Mouse (Mus musculus): ENCODE measurements at regions not wholly inside any gene's neighbourhood (a gene's known extent, or its start where the extent isn't known, plus 50 kb on each side); places are given as distances from the start of the nearest gene placed in this dataset.
"Not testable (repeated sequence)": the region's sequence is repeated elsewhere in the genome, so short reads cannot be mapped to it uniquely, and the experiment has no call there.

DNA sequence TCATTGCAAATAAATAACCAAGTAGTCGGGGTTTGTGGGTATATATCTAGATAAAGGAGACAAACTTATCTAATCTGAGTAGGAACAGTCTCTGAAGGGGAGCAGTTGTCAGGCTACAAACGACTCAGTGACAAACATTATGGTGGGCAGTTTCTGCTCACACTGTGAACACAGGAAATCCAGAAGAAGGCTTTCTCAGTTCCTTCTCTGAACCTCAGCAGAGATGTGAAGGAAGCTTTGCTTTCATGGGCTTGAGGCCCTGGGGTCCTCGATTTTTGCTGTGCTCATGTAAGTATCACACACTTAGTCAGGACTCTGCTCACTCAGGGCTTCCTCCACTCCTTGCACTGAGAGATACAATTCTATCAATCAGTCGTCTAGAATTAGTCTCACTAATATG lies 994.7 kb upstream of the Foxg1 start:
- no peak overlapping the region for H3K4me3 ChIP-seq (ENCODE audit: low read depth, low read length)
- no peak overlapping the region for H3K4me2 ChIP-seq
- no peak overlapping the region for H3K9ac ChIP-seq (ENCODE audit: low read length)
- H3K4me1 ChIP-seq (ENCODE audit: control insufficient read depth, insufficient read depth, low read length): no peaks in the 10 kb centered on the region
- WGBS: 76% methylated on average over 4 of the region's 4 CpGs
- H3K9me3 ChIP-seq (ENCODE audit: control insufficient read depth, low read length): no peaks in the 10 kb centered on the region
- H3K27ac ChIP-seq (ENCODE audit: low read depth, low read length): no peak overlapping the region
- no peaks in the 10 kb centered on the region for H3K36me3 ChIP-seq (ENCODE audit: control insufficient read depth, insufficient read depth, low read length)
- ATAC-seq (ENCODE audit: low FRiP score) (no peak), DNase-seq (ENCODE audit: low spot score, missing footprints) (no peak)
- H3K27me3 ChIP-seq (ENCODE audit: control insufficient read depth, insufficient read depth, low read length): no peaks in the 10 kb centered on the region

GRCm38 (mm10) chr12:48388192-48388812 lies 994.2 kb upstream of the Foxg1 start:
- H3K4me1 ChIP-seq (ENCODE audit: control insufficient read depth, insufficient read depth, low read length): no peaks in the 10 kb centered on the region

GRCm38 (mm10) chr12:48391008-48391407 lies 991.5 kb upstream of the Foxg1 start:
- no peaks in the 10 kb centered on the region for H3K4me1 ChIP-seq (ENCODE audit: control insufficient read depth, insufficient read depth, low read length)
- no peak overlapping the region for H3K27ac ChIP-seq (ENCODE audit: low read depth, low read length)
- no peak for DNase-seq (ENCODE audit: low spot score, missing footprints)
- no peak overlapping the region for H3K4me2 ChIP-seq
- peak; percentile 59; the same call in 1 of the 2 replicates for ATAC-seq (ENCODE audit: low FRiP score)
- H3K4me3 ChIP-seq (ENCODE audit: low read depth, low read length): no peak overlapping the region
- no peaks in the 10 kb centered on the region for H3K36me3 ChIP-seq (ENCODE audit: control insufficient read depth, insufficient read depth, low read length)
- no peak overlapping the region for H3K9ac ChIP-seq (ENCODE audit: low read length)
- no peaks in the 10 kb centered on the region for H3K9me3 ChIP-seq (ENCODE audit: control insufficient read depth, low read length)
- no peaks in the 10 kb centered on the region for H3K27me3 ChIP-seq (ENCODE audit: control insufficient read depth, insufficient read depth, low read length)
- WGBS: 62% methylated on average over 4 of the region's 4 CpGs

More at GRCm38 (mm10) chr12:48388192-48388812, 994.2 kb upstream of the Foxg1 start:
- Histone ChIP-seq H3K9me3 (ENCODE audit: control insufficient read depth, low read length) (no peaks in the 10 kb centered on the region), H3K4me3 (ENCODE audit: low read depth, low read length) (no peak overlapping the region), H3K4me2 (no peak overlapping the region), H3K27ac (ENCODE audit: low read depth, low read length) (no peak overlapping the region), H3K36me3 (ENCODE audit: control insufficient read depth, insufficient read depth, low read length) (no peaks in the 10 kb centered on the region), H3K27me3 (ENCODE audit: control insufficient read depth, insufficient read depth, low read length) (no peaks in the 10 kb centered on the region), H3K9ac (ENCODE audit: low read length) (no peak overlapping the region)
- 80% methylated on average over 5 of the region's 5 CpGs for WGBS
- DNase-seq (ENCODE audit: low spot score, missing footprints) (no peak), ATAC-seq (ENCODE audit: low FRiP score) (no peak)

- no peaks in the 10 kb centered on the region for H3K36me3 ChIP-seq (ENCODE audit: control insufficient read depth, insufficient read depth, low read length)
- no peak overlapping the region for H3K9ac ChIP-seq (ENCODE audit: low read length)
- no peaks in the 10 kb centered on the region for H3K27me3 ChIP-seq (ENCODE audit: control insufficient read depth, insufficient read depth, low read length)
- H3K27ac ChIP-seq (ENCODE audit: low read depth, low read length): no peak overlapping the region
- H3K4me1 ChIP-seq (ENCODE audit: control insufficient read depth, insufficient read depth, low read length): no peaks in the 10 kb centered on the region
- WGBS: 72% methylated on average over 4 of the region's 4 CpGs
- no peak overlapping the region for H3K4me2 ChIP-seq
- H3K4me3 ChIP-seq (ENCODE audit: low read depth, low read length): no peak overlapping the region
- H3K9me3 ChIP-seq (ENCODE audit: control insufficient read depth, low read length): no peaks in the 10 kb centered on the region
- ATAC-seq (ENCODE audit: low FRiP score) (no peak), DNase-seq (ENCODE audit: low spot score, missing footprints) (no peak)
Measured at GRCm38 (mm10) chr12:48439333-48440046, 943.0 kb upstream of the Foxg1 start.

GRCm38 (mm10) chr12:48448719-48449118 lies 933.7 kb upstream of the Foxg1 start:
- not testable (repeated sequence) for H3K36me3 ChIP-seq (ENCODE audit: control insufficient read depth, insufficient read depth, low read length); H3K4me3 ChIP-seq (ENCODE audit: low read depth, low read length); ATAC-seq (ENCODE audit: low FRiP score); H3K4me2 ChIP-seq; H3K27me3 ChIP-seq (ENCODE audit: control insufficient read depth, insufficient read depth, low read length); H3K9ac ChIP-seq (ENCODE audit: low read length); H3K9me3 ChIP-seq (ENCODE audit: control insufficient read depth, low read length); H3K4me1 ChIP-seq (ENCODE audit: control insufficient read depth, insufficient read depth, low read length); DNase-seq (ENCODE audit: low spot score, missing footprints); H3K27ac ChIP-seq (ENCODE audit: low read depth, low read length)
- WGBS: 78% methylated on average over 3 of the region's 3 CpGs

- Histone ChIP-seq H3K9ac (ENCODE audit: low read length) (no peak overlapping the region), H3K9me3 (ENCODE audit: control insufficient read depth, low read length) (no peaks in the 10 kb centered on the region), H3K27me3 (ENCODE audit: control insufficient read depth, insufficient read depth, low read length) (no peaks in the 10 kb centered on the region), H3K4me2 (no peak overlapping the region), H3K27ac (ENCODE audit: low read depth, low read length) (no peak overlapping the region), H3K36me3 (ENCODE audit: control insufficient read depth, insufficient read depth, low read length) (no peaks in the 10 kb centered on the region), H3K4me3 (ENCODE audit: low read depth, low read length) (no peak overlapping the region), H3K4me1 (ENCODE audit: control insufficient read depth, insufficient read depth, low read length) (no peaks in the 10 kb centered on the region; the same call in 1 of the 2 replicates)
- 61% methylated on average over 2 of the region's 2 CpGs for WGBS
- ATAC-seq (ENCODE audit: low FRiP score): 0 out of 2 replicates have a peak, but pooled peaks have one; percentile 46
- no peak for DNase-seq (ENCODE audit: low spot score, missing footprints)
Measured at GRCm38 (mm10) chr12:48462392-48462791, 920.1 kb upstream of the Foxg1 start.

DNA sequence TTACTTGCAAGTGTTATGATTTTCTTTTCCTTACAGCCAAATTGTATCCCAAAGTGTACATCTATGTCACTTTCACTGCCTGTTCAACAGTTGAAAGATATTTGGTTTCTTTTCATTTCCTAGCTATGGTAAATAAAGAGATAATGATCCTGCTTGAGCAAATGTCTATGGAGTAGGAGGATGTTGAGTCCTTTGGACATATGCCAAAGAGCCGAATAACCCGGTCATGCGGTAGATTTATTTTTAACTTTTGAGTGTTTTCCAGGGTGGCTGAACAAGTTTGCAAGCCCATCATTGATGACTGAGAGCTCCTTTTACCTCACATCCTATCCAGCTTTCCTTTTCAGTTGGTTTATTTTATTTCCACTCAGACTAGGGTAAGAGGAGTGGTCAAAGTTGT lies 881.7 kb upstream of the Foxg1 start:
- ATAC-seq (ENCODE audit: low FRiP score) (no peak), DNase-seq (ENCODE audit: low spot score, missing footprints) (no peak)
- WGBS: 90% methylated on average over 3 of the region's 3 CpGs
- Histone ChIP-seq H3K4me2 (no peak overlapping the region), H3K27me3 (ENCODE audit: control insufficient read depth, insufficient read depth, low read length) (no peaks in the 10 kb centered on the region), H3K9ac (ENCODE audit: low read length) (no peak overlapping the region), H3K36me3 (ENCODE audit: control insufficient read depth, insufficient read depth, low read length) (no peaks in the 10 kb centered on the region), H3K4me1 (ENCODE audit: control insufficient read depth, insufficient read depth, low read length) (no peaks in the 10 kb centered on the region), H3K27ac (ENCODE audit: low read depth, low read length) (no peak overlapping the region), H3K9me3 (ENCODE audit: control insufficient read depth, low read length) (no peaks in the 10 kb centered on the region), H3K4me3 (ENCODE audit: low read depth, low read length) (no peak overlapping the region)

- no peaks in the 10 kb centered on the region for H3K9me3 ChIP-seq (ENCODE audit: control insufficient read depth, low read length)
- H3K27ac ChIP-seq (ENCODE audit: low read depth, low read length): no peak overlapping the region
- H3K4me3 ChIP-seq (ENCODE audit: low read depth, low read length): no peak overlapping the region
- H3K4me2 ChIP-seq: no peak overlapping the region
- DNase-seq (ENCODE audit: low spot score, missing footprints) (no peak), ATAC-seq (ENCODE audit: low FRiP score) (no peak)
- H3K9ac ChIP-seq (ENCODE audit: low read length): no peak overlapping the region
- H3K4me1 ChIP-seq (ENCODE audit: control insufficient read depth, insufficient read depth, low read length): no peaks in the 10 kb centered on the region
- WGBS: 81% methylated on average over 3 of the region's 3 CpGs
- H3K27me3 ChIP-seq (ENCODE audit: control insufficient read depth, insufficient read depth, low read length): no peaks in the 10 kb centered on the region
- no peaks in the 10 kb centered on the region for H3K36me3 ChIP-seq (ENCODE audit: control insufficient read depth, insufficient read depth, low read length)
Measured at GRCm38 (mm10) chr12:48511594-48511993, 870.9 kb upstream of the Foxg1 start.

GRCm38 (mm10) chr12:48512259-48512658 lies 870.2 kb upstream of the Foxg1 start:
- no peaks in the 10 kb centered on the region for H3K27me3 ChIP-seq (ENCODE audit: control insufficient read depth, insufficient read depth, low read length)
- no peak overlapping the region for H3K4me2 ChIP-seq
- WGBS: 81% methylated on average over 3 of the region's 3 CpGs
- no peaks in the 10 kb centered on the region for H3K9me3 ChIP-seq (ENCODE audit: control insufficient read depth, low read length)
- no peaks in the 10 kb centered on the region for H3K36me3 ChIP-seq (ENCODE audit: control insufficient read depth, insufficient read depth, low read length)
- no peak overlapping the region for H3K4me3 ChIP-seq (ENCODE audit: low read depth, low read length)
- no peak overlapping the region for H3K27ac ChIP-seq (ENCODE audit: low read depth, low read length)
- no peak for ATAC-seq (ENCODE audit: low FRiP score)
- no peak overlapping the region for H3K9ac ChIP-seq (ENCODE audit: low read length)
- no peaks in the 10 kb centered on the region for H3K4me1 ChIP-seq (ENCODE audit: control insufficient read depth, insufficient read depth, low read length)
- no peak for DNase-seq (ENCODE audit: low spot score, missing footprints)

All from midbrain, embryonic 11.5 days (tissue).